Mouse (Mus musculus) intestine, embryonic 15.5 days (tissue): ENCODE measurements at regions not wholly inside any gene's neighbourhood (a gene's known extent, or its start where the extent isn't known, plus 50 kb on each side); places are given as distances from the start of the nearest gene placed in this dataset.

Experiments
- ATAC-seq: fragments of 200-750 bp; cut with Nextera tagmentation; 2 replicates; pipeline ENCODE4 v1.8.0; 2017; ENCODE audit warnings: moderate TSS enrichment, moderate library complexity
- H3K27ac ChIP-seq: fragments of 300-500 bp; sonication (generic); 2 replicates; pipeline ENCODE4 v1.5.1; 2015; ENCODE audit warnings: mild to moderate bottlenecking, inconsistent platforms
- H3K27me3 ChIP-seq: fragments of 300-500 bp; sonication (generic); replicated peaks from 2 replicates; pipeline ENCODE4 v1.6.1; 2015; ENCODE audit warnings: inconsistent platforms
- H3K36me3 ChIP-seq: fragments of 300-500 bp; sonication (generic); 2 replicates; pipeline ENCODE4 v1.6.1; 2015; ENCODE audit warnings: inconsistent platforms
- H3K4me1 ChIP-seq: fragments of 300-500 bp; sonication (generic); replicated peaks from 2 replicates; pipeline ENCODE4 v1.6.1; 2015; ENCODE audit warnings: inconsistent platforms
- H3K4me2 ChIP-seq: fragments of 300-500 bp; sonication (generic); replicated peaks from 2 replicates; pipeline ENCODE4 v1.6.1; 2015; ENCODE audit warnings: mild to moderate bottlenecking, inconsistent platforms
- H3K4me3 ChIP-seq: fragments of 300-500 bp; sonication (generic); replicated peaks from 2 replicates; pipeline ENCODE4 v1.5.1; 2015; ENCODE audit warnings: inconsistent platforms
- H3K9ac ChIP-seq: fragments of 300-500 bp; sonication (generic); 2 replicates; pipeline ENCODE4 v1.6.1; 2015; ENCODE audit warnings: inconsistent platforms
- H3K9me3 ChIP-seq: fragments of 300-500 bp; sonication (generic); 2 replicates; pipeline ENCODE4 v1.6.1; 2016; ENCODE audit warnings: inconsistent platforms
- WGBS: fragments of 180-500 bp; shearing (Covaris S2); methylation state at CpG from one replicate; pipeline ENCODE4 v1.1.7; 2015; 5-methylcytosine and 5-hydroxymethylcytosine counted together

DNA sequence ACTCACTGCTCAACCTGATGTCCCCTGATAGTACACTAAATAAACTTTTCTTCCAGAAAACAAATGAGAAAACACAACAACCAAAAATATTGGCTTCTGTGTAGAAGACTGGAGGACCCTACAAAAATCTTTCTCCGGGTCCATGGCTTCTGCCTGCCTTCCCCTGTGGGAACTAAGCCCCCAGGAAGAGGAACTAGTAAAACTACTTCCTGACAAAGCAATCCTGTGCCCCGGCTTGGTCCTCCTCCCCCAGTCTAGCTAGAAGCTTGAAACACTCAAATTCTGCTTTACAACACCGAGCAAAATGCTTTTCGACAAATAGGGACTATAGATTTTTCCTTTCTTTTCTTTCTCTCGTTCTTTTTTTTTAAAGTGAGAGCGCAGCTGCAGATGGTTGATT lies 51.3 kb upstream of the Mki67 start:
- ATAC-seq = no peak

DNA sequence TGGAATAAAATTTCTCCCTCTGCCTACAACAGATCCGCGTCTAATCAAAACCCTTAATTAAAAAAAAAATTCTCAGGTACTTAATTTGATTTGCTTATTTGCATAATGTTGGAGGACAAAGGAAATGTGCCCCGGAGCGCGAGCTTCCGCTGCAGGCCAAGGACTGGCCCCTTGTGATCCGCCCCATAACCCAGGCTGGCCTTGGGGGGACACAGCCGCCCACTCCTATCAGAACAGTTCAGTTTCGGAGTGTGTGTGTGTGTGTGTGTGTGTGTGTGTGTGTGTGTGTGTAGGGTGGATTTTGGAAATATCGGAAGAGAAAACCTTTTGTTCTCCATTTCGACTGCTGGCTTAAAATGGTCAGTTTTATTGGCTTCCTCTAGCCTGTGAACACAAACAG lies 51.9 kb upstream of the Mki67 start:
- Histone ChIP-seq H3K4me1 (peaks cover 6% of the 10 kb centered on the region; the same call in 1 of the 2 replicates), H3K4me2 (no peak overlapping the region), H3K27ac (no peak overlapping the region), H3K36me3 (no peaks in the 10 kb centered on the region), H3K27me3 (no peaks in the 10 kb centered on the region; the same call in 1 of the 2 replicates), H3K9me3 (no peaks in the 10 kb centered on the region), H3K9ac (no peak overlapping the region), H3K4me3 (no peak overlapping the region)
- WGBS = 87% methylated on average over 11 of the region's 11 CpGs
- ATAC-seq = no peak

More for the DNA sequence above, 51.3 kb upstream of the Mki67 start:
- Histone ChIP-seq H3K4me2 (no peak overlapping the region), H3K27me3 (no peaks in the 10 kb centered on the region; the same call in 1 of the 2 replicates), H3K9ac (no peak overlapping the region), H3K27ac (no peak overlapping the region), H3K9me3 (no peaks in the 10 kb centered on the region), H3K4me1 (peaks cover 6% of the 10 kb centered on the region; the same call in 1 of the 2 replicates), H3K36me3 (no peaks in the 10 kb centered on the region), H3K4me3 (no peak overlapping the region)
- WGBS = 76% methylated on average over 6 of the region's 6 CpGs

DNA sequence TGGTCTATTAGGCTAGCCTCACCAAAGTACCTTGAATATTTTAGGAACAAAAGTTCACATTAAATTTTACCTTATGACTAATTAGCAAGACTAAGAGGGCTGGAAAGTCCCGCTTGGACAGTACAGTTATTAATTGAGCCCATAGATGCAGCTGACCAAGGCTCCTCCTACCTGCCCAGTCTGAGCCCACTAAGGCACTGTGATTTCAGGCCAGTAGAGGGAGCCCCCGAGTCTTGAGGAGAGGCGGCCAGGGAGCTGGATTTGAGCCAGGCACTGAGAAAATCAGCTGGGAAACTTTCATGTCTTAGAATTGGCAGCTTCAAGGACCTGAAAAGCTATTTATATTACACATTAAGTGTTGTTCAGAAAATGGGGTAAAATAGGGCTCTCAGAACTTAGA lies 52.4 kb upstream of the Mki67 start:
- Histone ChIP-seq H3K4me2 (no peak overlapping the region), H3K9ac (no peak overlapping the region), H3K4me1 (peaks cover 6% of the 10 kb centered on the region; the same call in 1 of the 2 replicates), H3K9me3 (no peaks in the 10 kb centered on the region), H3K36me3 (no peaks in the 10 kb centered on the region), H3K27me3 (no peaks in the 10 kb centered on the region; the same call in 1 of the 2 replicates), H3K4me3 (no peak overlapping the region), H3K27ac (no peak overlapping the region)
- ATAC-seq = peak; percentile 72
- 5% methylated on average over 3 of the region's 3 CpGs for WGBS

DNA sequence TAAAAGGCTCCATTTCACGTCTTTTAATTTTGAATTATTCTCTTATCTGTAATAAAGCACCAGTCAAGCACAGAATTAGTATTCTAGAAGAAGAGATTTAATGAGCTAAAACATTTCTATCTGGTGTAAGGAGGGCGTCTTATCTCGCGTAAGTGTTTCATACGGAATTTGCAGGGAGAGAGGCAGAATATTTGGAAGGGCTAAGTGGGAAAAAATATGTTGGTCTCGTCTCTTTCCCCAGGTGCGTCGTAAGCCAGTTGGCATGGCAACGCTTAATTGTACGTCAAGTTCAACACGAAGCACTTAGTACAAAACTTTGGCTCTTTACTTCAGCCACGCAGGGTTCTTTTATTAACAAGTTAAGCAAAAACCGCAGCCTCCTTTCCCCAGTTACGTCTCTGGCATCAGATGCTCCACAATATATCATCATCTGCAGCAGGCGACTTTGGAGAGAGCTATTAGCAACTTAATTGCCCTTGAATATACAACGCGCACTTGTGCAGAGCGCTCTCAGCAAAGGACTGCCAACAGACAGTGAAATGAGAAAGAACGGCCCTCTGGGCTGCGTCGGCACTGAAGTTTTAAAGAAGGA lies 53.0 kb upstream of the Mki67 start:
- WGBS = 40% methylated on average over 21 of the region's 21 CpGs
- no peak overlapping the region for H3K4me3 ChIP-seq
- no peaks in the 10 kb centered on the region for H3K36me3 ChIP-seq
- H3K27ac ChIP-seq = no peak overlapping the region
- no peaks in the 10 kb centered on the region for H3K9me3 ChIP-seq
- H3K9ac ChIP-seq = no peak overlapping the region
- no peak for ATAC-seq
- no peaks in the 10 kb centered on the region; the same call in 1 of the 2 replicates for H3K27me3 ChIP-seq
- peaks cover 6% of the 10 kb centered on the region; the same call in 1 of the 2 replicates for H3K4me1 ChIP-seq
- H3K4me2 ChIP-seq = no peak overlapping the region

DNA sequence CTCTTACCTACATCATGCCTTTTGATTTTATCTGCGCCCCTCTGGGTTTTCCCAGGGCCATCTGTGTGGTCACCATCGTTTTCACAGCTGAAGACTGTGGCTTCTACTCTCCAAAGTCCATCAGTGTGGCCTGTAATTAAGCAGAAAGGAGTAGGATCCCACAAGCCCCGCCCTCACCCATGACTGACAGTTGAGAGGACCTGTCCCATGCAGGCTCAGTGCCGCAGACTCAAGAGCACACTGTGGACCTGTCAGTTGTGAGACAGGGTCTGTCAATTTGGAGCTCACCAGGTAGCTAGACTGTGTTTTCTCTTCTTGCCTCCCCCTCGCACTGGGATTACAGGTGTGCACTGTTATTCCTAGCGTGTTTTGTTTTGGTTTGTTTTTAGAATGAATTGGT lies 53.9 kb upstream of the Mki67 start:
- no peaks in the 10 kb centered on the region for H3K36me3 ChIP-seq
- H3K4me2 ChIP-seq = no peak overlapping the region
- peaks cover 6% of the 10 kb centered on the region; the same call in 1 of the 2 replicates for H3K4me1 ChIP-seq
- no peaks in the 10 kb centered on the region for H3K9me3 ChIP-seq
- H3K27me3 ChIP-seq = no peaks in the 10 kb centered on the region; the same call in 1 of the 2 replicates
- WGBS = 70% methylated on average over 6 of the region's 6 CpGs
- no peak overlapping the region for H3K9ac ChIP-seq
- no peak overlapping the region for H3K27ac ChIP-seq
- no peak overlapping the region for H3K4me3 ChIP-seq
- ATAC-seq = no peak

DNA sequence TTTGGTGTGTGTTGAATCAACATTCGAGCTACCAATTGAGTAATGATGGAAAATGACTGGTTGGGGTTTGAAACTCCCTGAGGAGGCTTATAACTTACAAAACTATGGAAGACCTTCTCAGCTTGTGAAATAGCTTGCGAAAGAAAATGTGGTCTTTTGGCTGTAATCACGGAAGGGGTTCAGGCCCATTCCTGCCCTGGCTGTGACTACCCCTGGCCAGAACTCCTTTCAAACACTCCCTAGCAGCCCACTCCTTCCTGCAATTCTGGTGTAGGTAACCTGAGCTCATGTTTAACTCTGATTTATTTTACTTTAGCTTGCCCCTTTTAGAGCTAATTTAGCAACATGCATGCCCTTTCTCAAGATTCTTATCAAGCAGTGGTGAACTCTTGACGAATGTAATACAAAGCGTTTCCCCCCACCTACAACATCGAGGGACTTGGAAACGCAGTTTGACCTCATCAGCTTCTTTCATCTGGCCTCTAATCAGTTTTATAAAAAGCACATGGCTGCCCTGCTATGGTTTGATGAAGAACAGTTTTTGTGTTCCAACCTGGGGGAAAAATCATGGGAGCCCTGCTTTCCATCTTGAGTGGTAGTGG lies 59.8 kb upstream of the Mki67 start:
- no peak for ATAC-seq
- Histone ChIP-seq H3K27ac (no peak overlapping the region), H3K36me3 (no peaks in the 10 kb centered on the region), H3K27me3 (no peaks in the 10 kb centered on the region; the same call in 1 of the 2 replicates), H3K9me3 (no peaks in the 10 kb centered on the region), H3K4me2 (no peak overlapping the region), H3K4me1 (no peaks in the 10 kb centered on the region), H3K9ac (no peak overlapping the region), H3K4me3 (no peak overlapping the region)
- 52% methylated on average over 7 of the region's 7 CpGs for WGBS

DNA sequence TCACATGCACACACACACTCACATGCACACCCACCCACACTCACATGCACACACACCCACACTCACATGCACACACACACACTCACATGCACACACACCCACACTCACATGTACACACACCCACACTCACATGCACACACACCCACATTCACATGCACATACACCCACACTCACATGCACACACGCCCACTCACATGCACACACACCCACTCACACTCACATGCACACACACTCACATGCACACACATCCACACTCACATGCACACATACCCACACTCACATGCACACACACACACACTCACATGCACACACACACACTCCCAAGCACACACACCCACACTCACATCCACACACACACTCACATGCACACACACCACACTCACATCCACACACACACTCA lies 74.0 kb upstream of the Mki67 start:
- WGBS = 85% methylated on average over 1 of the region's 1 CpGs
- Histone ChIP-seq H3K36me3 (no peaks in the 10 kb centered on the region), H3K4me3 (no peak overlapping the region), H3K27me3 (no peaks in the 10 kb centered on the region), H3K9ac (no peak overlapping the region), H3K4me1 (no peaks in the 10 kb centered on the region), H3K9me3 (no peaks in the 10 kb centered on the region), H3K27ac (no peak overlapping the region), H3K4me2 (no peak overlapping the region)
- ATAC-seq = no peak

DNA sequence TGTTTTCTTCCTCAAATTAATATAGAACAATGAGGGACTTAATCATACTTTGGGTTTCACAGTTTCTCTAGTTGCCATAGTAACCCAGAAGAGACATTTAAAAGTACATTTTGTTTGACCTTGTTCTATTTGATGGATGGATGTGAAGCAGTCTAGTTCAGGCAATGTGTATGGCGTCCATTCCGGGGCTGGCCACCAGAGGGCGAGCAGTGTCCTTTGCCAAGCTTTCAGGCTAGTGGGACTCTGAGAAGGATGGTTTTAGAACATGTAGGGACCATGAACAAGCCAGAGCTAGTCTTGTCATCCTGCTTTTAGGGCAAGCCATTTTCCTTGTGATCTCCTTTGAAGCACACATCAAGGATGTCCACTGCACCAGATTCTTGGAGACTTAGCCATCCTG lies 74.8 kb upstream of the Mki67 start:
- ATAC-seq = no peak
- Histone ChIP-seq H3K36me3 (no peaks in the 10 kb centered on the region), H3K4me1 (no peaks in the 10 kb centered on the region), H3K9me3 (no peaks in the 10 kb centered on the region), H3K27ac (no peak overlapping the region), H3K27me3 (no peaks in the 10 kb centered on the region), H3K4me2 (no peak overlapping the region), H3K9ac (no peak overlapping the region), H3K4me3 (no peak overlapping the region)
- WGBS = 7% methylated on average over 3 of the region's 3 CpGs

DNA sequence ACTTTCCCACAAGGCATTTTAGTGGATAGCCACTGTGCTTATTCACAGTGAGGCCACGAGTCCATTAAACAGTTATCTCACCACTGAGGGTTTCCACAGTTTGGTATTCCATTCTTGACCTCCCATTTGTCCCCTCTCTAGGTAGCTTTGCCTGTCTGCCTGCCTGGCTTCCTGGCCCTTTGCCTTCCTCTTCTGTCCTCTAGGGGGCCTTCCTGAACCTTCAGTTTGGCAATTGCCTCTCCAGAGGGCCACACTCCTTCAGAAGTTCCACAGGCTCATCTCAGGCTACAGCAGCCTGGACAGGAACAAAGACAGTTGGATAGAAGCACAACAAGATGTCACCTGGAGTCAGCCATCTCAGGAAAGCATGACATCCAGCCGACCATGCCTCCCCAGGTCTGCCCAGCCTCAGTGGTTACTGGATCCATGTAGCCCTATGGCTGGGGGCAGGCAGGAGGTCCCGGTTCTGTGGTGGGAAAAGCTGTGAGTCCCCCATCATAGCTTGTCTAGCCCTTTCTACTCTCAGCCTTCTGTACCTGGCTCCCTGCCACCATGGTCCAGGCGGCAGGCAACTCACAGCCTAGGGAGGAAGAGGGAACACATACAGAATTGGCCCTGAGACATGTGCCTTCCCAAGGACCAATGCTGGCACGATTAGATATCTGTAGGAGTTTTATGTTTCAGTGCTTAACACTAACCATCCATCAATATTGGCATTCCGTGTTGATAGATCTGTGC lies 76.0 kb upstream of the Mki67 start:
- Histone ChIP-seq H3K36me3 (no peaks in the 10 kb centered on the region), H3K27me3 (no peaks in the 10 kb centered on the region), H3K4me1 (no peaks in the 10 kb centered on the region), H3K4me3 (no peak overlapping the region), H3K4me2 (no peak overlapping the region), H3K9ac (no peak overlapping the region), H3K27ac (no peak overlapping the region), H3K9me3 (no peaks in the 10 kb centered on the region)
- no peak for ATAC-seq
- 66% methylated on average over 6 of the region's 6 CpGs for WGBS

DNA sequence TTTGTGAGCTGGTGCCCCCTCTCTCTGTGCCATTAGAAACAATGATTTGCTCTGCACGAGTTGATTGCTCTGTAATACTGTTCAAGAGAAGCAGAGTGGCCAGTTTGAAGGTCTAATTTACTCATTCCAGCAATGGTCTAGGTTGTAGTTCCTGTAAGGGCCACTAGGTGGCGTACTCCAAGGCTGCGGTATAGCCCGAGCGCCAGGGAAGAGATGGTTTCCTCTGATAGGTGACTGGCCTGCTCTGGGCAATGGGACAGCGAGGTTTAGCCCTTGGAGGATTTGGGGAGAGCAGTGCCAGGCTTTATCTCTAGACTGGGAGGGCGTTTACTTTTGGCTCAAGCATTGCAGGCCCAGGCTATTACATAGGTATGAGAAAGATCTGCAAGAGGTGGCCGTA lies 76.8 kb upstream of the Mki67 start:
- H3K27me3 ChIP-seq = no peaks in the 10 kb centered on the region

DNA sequence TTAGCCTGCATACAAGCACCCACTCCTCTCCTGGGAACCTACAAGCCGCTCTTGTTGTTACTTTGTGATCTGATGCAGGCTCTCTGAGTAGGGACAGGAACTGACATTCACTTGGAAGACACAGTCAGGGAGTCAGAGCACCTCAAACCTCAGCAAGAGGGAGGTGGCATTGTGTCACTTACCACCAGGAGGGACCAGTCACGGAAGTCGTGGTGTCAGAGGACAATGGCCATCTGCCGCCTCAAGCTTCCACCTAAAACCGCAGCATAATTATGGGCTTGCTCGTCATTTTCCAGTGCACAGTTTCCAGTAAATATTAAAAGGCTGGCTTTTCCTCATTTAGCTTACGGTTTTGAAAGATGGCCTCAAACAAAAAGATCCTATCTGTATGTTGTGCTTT lies 78.1 kb upstream of the Mki67 start:
- no peak overlapping the region for H3K4me2 ChIP-seq
- no peaks in the 10 kb centered on the region for H3K36me3 ChIP-seq
- no peaks in the 10 kb centered on the region for H3K9me3 ChIP-seq
- H3K27me3 ChIP-seq = no peaks in the 10 kb centered on the region
- ATAC-seq = no peak
- no peaks in the 10 kb centered on the region for H3K4me1 ChIP-seq
- H3K9ac ChIP-seq = no peak overlapping the region
- no peak overlapping the region for H3K27ac ChIP-seq
- no peak overlapping the region for H3K4me3 ChIP-seq
- 56% methylated on average over 7 of the region's 7 CpGs for WGBS

More for the DNA sequence above, 76.8 kb upstream of the Mki67 start:
- no peaks in the 10 kb centered on the region for H3K9me3 ChIP-seq
- no peak overlapping the region for H3K4me2 ChIP-seq
- ATAC-seq = no peak
- H3K27ac ChIP-seq = no peak overlapping the region
- no peaks in the 10 kb centered on the region for H3K4me1 ChIP-seq
- WGBS = 37% methylated on average over 8 of the region's 8 CpGs
- no peaks in the 10 kb centered on the region for H3K36me3 ChIP-seq
- H3K9ac ChIP-seq = no peak overlapping the region
- H3K4me3 ChIP-seq = no peak overlapping the region

DNA sequence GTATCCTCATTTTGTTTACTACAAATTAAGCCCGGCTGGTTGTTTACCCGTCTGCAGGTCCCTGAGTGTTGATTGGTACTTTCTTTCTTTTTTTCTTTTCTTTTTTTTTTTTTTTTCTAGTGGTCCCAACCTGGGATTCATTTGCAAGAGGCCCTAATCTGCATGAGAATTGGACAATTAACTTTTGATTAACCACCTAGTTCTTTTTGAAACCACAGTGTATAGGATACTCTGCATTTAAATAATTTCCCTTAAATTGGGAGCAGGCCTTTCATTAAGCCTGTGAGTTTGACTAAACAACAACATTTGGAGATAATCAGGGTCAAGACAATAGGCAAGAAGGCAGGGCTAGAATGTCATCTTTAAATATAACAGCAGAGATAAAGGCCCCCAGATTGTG lies 78.5 kb upstream of the Mki67 start:
- Histone ChIP-seq H3K27ac (no peak overlapping the region), H3K4me2 (no peak overlapping the region), H3K9me3 (no peaks in the 10 kb centered on the region), H3K27me3 (no peaks in the 10 kb centered on the region), H3K4me1 (no peaks in the 10 kb centered on the region), H3K36me3 (no peaks in the 10 kb centered on the region), H3K4me3 (no peak overlapping the region), H3K9ac (no peak overlapping the region)
- ATAC-seq = no peak
- 60% methylated on average over 2 of the region's 2 CpGs for WGBS
